ENCODE assay signal across 16 mouse cellular contexts in the genomic region with DNA sequence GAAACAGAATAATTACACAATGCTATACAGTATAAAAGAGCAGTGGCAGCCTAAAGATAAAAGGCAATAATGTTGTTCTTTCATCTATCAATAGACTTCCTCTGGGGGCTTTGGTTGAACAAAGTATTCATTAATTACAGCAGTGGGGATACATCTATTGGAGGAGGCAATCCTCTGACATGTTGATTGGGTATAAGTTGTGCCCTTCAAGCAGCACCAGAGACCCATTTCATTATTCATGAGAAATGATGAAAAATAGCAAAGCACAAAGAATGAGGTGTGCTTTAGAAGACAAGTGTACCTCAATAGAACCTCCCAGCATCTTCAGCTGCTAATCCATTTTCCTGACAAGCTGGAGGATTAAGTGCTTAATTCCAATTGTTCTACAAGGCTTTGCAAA.
"Had no signal": no experiment of that assay in that cellular context is flagged by ENCODE, and none has a peak within 500 bp of the region (broad histone marks: within the 10 kb centered on the region; RNA-seq: fewer than 3 reads in every experiment).

No protein-coding gene starts in this region.

- H3K4me3 ChIP-seq: liver, embryonic 12.5 days; myocyte; neural tube, embryonic 13.5 days; neural tube, embryonic 15.5 days had no signal

- H3K9ac ChIP-seq: liver, embryonic 12.5 days; liver, embryonic 14.5 days; lung, embryonic 14.5 days; neural tube, embryonic 13.5 days; neural tube, embryonic 15.5 days had no signal

- H3K36me3 ChIP-seq: liver, embryonic 12.5 days; neural tube, embryonic 13.5 days; neural tube, embryonic 15.5 days had no signal

- H3K27ac ChIP-seq: liver, embryonic 12.5 days; liver, embryonic 14.5 days; neural tube, embryonic 13.5 days; neural tube, embryonic 15.5 days had no signal

- ATAC-seq: liver, embryonic 12.5 days had no signal

- DNase-seq: lung, adult 18-20 months; lung, embryonic 14.5 days; lung, postnatal 10 days; lung, postnatal 4 days; right cerebral cortex, adult 18-20 months; right cerebral cortex, postnatal 25 days; right cerebral cortex, postnatal 4 days; spleen, adult 18-20 months; thymus, adult 18-20 months; thymus, postnatal 14 days; thymus, postnatal 36 days had no signal

- H3K9me3 ChIP-seq: liver, embryonic 12.5 days; neural tube, embryonic 13.5 days; neural tube, embryonic 15.5 days had no signal

- H3K4me1 ChIP-seq: liver, embryonic 12.5 days; neural tube, embryonic 13.5 days; neural tube, embryonic 15.5 days had no signal

- H3K4me2 ChIP-seq: liver, embryonic 12.5 days; lung, embryonic 14.5 days; neural tube, embryonic 13.5 days; neural tube, embryonic 15.5 days had no signal

- H3K27me3 ChIP-seq: liver, embryonic 12.5 days; neural tube, embryonic 13.5 days; neural tube, embryonic 15.5 days had no signal
